Mouse (Mus musculus): ENCODE measurements at regions not wholly inside any gene's neighbourhood (a gene's known extent, or its start where the extent isn't known, plus 50 kb on each side); places are given as distances from the start of the nearest gene placed in this dataset.

DNA sequence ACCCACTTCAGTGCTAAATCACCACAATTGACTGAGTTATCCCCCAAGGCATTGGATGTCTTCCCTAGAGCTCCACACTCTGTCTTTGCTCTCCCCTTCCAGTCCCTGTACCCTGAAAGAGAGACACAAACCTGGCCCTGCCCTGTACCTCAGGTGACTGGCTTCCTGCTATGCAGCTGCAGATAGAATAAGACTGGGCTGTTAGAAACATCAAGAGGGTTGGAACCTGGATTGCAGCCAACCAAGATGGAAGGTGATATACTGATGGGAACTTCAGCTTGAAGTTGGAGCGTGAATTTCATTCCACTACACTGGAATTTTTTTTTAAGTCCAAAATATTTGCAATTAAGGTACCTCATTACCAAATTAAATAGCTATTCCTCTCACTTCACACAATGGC lies 379.0 kb upstream of the Mgmt start:
- no peak for DNase-seq (ENCODE audit: low spot score in 2 of 2)

- no peak for DNase-seq (ENCODE audit: low spot score in 2 of 2)
Measured at GRCm38 (mm10) chr7:136525821-136526220, 368.6 kb upstream of the Mgmt start.

DNA sequence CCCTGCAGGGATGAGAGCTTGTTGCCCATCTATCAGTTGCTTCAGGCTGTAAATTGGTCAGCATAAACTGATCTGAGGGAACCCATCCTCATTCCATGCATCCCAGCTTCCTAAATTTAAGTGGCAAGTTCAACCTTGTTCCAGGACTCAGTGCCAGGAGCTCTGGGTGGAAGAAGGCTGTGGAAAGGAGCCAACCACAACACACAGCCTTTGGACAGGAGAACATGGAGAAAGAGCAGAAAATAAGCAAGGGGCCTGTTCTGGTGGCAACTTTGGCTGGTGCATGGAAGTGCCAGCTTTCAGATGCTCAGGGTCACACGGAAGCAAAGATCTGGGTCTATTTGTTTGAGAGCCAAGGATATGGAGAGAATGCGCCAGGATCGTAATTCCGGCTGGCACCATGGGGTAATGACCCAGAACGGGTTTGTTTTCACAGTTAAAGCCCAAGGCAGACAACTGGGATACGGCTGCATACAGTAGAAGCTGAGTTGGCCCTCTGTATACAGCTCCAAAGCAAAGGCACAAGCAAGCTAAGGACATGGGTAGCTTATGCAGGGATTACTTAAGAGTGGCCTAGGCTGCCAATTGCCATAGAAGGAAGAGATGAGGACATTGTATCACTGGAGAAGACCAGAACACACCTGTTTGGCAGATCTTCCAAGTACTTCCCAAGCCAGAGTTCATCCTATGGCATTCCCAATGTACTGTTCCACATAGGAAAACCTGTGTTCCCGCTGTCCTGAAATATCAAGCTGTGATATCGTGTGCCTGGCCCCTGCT lies 364.2 kb upstream of the Mgmt start:
- no peak for DNase-seq (ENCODE audit: low spot score in 2 of 2)

GRCm38 (mm10) chr7:136531301-136531700 lies 363.1 kb upstream of the Mgmt start:
- DNase-seq (ENCODE audit: low spot score in 2 of 2), result no peak

DNA sequence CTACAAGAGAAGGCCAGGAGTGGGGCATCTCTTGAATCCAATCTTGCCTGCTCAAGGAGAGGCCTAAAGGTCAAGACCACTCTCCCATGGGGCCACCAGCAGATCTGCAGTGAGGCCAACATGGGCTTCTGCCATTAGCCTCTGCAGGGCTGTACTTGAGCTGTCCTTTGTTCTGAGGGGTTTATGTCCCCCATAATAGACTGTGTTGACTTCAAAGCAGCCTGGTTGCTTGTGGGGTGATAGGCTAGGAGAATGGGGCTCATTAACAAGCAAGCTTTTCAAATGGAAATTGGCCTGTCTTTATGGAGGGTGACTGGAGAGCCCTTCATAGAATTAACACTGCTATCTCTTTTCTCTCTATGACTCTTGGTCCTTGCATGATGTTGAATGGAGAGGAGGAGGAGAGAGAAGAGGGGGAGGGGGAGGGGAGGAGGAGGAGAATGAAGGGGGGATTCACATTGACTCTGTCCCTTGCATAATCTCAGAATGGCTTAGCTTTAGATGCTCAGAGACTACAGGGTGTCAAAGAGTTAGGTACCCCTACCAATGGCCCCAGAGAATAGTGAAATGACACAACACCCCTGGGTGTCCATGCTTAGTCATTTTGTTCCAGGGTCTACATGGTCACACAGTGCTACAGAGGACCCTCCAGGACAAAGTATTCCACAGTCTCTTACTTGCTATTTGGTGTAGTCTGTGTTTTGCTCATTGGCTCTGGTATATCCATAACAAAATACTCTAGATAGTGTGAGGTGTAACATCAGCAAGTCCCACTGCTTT lies 352.3 kb upstream of the Mgmt start:
- no peak for DNase-seq (ENCODE audit: low spot score in 2 of 2)

- no peak for DNase-seq (ENCODE audit: low spot score in 2 of 2)
Measured at GRCm38 (mm10) chr7:136542896-136543295, 351.5 kb upstream of the Mgmt start.

DNA sequence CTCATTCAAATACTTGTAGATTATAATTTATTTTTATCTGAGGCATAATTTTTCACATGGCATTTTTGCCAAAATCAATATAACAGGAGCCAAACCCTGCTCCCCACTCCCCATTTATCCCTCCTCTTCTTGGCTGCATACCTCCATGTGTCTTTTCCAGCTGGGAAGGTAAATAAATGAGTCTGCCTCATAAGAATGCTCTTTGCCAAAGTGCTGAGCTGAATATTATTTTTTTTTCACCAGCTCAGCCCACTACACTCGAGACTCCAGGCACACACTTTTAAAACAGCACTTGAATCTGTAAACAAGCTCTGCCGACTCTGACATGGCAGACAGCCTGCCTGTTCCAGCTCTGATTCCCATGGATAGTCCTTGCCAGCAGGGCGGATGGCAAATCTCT lies 346.6 kb upstream of the Mgmt start:
- no peak for DNase-seq (ENCODE audit: low spot score in 2 of 2)

- no peak for DNase-seq (ENCODE audit: low spot score in 2 of 2)
Measured at GRCm38 (mm10) chr7:136556436-136556835, 338.0 kb upstream of the Mgmt start.

DNA sequence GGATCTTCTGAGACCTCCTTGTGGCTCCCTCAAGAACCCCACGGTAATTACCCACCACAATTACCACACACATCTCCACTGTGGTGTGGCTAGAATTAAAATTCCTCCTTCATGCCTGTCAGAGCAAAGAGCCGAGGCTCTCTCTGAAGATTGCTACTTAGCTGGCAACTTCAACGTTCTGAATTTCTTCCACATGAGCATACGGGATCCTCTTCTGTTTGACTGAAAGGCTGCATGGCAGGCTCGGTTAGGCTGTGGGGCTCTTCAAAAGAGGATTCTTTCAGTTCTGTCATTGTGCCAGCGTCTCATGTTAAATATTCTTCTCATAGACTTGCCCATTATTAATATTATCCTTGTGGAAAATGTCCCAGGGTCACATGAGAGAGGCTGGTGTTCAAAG lies 334.9 kb upstream of the Mgmt start:
- DNase-seq (ENCODE audit: low spot score in 2 of 2), result no peak

DNA sequence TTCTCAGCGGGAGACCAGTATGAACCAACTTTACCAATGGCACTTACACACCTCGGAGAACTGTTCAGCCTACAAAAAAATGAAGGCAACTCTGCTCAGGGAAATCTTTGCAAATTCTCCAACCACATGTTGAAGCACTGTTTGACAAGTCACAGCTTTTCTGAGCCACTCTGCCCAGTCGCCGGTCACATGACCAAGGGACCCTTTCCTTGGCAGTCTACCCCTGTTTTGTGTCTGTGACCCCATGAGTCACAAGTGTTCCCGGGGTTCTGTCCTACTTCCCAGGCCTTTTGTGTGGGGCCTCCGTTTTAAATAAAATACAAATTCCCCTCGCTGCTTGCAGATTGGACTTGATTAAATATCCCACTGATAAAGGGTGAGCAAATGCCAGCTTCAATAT lies 323.5 kb upstream of the Mgmt start:
- no peak for DNase-seq (ENCODE audit: low spot score in 2 of 2)

- no peak for DNase-seq (ENCODE audit: low spot score in 2 of 2)
Measured at GRCm38 (mm10) chr7:136581896-136582295, 312.5 kb upstream of the Mgmt start.

GRCm38 (mm10) chr7:136584361-136584760 lies 310.1 kb upstream of the Mgmt start:
- no peak for DNase-seq (ENCODE audit: low spot score in 2 of 2)

GRCm38 (mm10) chr7:136588491-136588890 lies 305.9 kb upstream of the Mgmt start:
- no peak for DNase-seq (ENCODE audit: low spot score in 2 of 2)

- DNase-seq (ENCODE audit: low spot score in 2 of 2), result no peak
Measured at GRCm38 (mm10) chr7:136590947-136591346, 303.5 kb upstream of the Mgmt start.

DNA sequence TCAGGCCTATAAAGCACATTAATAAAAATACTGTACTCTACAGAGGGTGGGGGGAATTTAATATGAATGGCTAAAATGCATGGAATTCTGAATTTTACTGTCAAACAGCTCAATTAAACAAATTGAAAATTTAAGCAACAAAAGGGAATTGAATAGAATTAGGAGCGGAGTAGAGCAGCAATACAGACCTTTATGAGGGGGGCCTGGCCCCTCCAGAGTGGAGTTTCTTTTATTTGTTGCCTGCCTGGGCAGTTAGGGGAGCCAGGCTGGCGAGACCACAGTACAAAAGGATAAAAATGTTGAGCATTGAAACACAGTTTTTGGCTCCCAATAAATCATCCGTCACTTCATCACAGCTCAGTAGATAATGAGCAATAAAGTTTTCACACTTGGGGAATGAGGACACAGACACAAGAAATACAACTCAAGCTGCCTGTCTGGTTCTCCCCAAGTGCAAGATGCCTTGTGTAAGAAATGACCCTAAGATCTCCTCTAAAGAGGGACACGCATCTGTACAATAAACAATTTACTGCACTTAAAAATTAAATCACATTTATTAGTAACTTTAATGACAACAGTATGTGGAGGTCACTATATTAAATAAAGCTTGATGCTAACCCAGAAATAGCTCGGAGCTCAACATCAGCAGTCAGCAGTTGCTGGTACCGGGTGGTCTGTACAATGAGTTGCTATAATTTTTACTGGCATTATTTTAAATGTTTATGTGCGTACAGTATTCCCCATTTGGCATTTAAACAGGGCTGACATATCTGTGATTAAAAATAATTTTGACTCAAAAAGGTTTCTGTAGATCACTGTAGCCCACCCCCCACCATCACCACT lies 286.9 kb upstream of the Mgmt start:
- no peak for DNase-seq (ENCODE audit: low spot score in 2 of 2)

DNA sequence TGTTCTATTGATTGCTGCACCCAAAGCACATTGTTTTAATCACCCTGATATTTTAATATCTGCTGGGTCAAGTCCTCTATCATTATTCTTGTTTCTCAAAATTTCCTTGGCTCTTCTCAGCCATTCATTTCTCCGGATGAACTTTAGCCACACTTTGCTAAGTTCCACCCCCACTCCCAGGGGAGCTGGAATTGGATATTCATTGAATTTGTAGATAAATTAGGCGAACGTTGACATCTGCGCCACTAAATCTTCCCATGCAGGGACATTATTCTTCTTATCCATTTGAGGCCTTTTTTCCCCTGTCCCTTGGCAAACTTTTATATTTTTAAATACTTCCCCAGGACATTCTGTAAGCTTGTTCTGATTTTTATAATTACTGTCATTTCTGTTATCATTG lies 280.9 kb upstream of the Mgmt start:
- DNase-seq (ENCODE audit: low spot score in 2 of 2), result no peak

- no peak for DNase-seq (ENCODE audit: low spot score in 2 of 2)
Measured at GRCm38 (mm10) chr7:136624496-136624895, 269.9 kb upstream of the Mgmt start.

GRCm38 (mm10) chr7:136631089-136631488 lies 263.3 kb upstream of the Mgmt start:
- DNase-seq (ENCODE audit: low spot score in 2 of 2), result no peak

DNA sequence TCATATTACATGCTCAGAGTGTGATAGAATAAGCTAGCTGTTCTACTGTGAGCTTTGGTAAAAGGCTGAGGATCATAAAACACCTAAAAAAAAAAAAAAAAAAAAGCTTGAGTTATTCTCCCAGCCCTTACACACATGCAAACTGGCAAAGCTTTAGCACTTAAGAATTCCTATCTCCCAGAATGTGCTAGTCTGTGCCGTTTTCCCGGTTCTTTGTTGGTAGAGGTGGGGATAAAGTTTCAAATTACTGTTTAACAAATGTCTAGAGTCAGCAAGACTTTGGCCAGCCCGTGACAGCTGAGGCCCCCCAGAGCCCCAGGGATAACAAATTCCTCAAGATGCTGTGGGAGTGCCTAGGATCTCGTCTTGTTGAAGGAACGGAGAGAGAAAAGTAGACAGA lies 254.3 kb upstream of the Mgmt start:
- no peak for DNase-seq (ENCODE audit: low spot score in 2 of 2)

DNA sequence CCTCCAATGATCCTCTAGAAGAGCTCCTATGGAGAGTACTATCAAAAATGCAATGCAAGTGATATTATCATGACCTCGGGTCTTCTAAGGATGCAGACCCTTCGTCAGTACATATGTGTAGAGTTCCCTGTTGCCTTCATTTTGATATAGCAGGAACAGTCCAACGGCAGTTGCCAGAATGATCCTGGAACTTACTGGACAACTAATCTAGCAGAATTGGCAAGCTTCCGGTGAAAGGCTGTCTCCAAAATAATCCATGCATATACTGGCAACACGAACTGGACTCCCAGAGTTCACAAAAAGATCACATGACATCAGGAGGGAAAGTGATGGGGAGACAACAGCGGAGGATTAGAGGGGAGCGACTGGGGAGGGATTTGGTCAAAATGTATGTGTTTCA lies 253.6 kb upstream of the Mgmt start:
- DNase-seq (ENCODE audit: low spot score in 2 of 2), result no peak

DNA sequence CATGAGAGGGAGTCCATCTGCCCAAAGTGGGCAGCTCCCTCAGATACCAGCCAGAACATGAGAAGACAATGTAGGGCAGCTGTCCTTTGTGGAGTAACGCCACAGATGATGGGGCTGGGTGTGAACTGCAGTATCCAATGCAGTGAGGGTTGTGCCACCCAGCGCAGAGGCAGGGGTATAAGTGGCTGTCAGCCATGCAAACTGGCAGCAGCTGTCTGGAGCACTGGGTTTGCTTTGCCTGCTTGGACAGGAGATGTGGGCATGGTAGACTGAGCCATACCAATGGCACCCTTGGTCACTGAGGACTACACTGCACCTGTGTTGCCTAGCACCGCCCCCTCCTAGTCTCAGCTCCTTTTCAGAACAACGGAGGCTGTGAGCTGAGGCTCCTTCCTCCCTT lies 244.6 kb upstream of the Mgmt start:
- DNase-seq (ENCODE audit: low spot score in 2 of 2), result no peak

DNA sequence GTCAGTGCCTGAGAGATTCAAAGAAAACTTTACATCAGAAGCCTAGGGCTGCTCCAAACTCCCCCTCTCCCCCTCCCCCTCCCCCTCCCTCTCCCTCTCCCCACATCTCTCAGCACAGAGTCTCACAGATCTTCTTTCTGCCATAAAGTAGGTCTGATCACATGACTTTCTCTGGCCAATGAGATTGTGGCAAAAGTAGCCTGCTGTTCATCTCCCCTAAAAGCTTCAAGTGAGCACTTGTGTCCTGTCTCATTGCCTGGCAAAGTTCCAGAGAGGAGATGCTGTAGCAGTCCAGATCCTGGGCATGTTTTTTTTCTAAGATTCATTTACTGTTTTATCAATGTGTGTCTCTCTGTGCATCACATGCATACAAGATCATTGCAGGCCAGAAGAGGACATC lies 234.5 kb upstream of the Mgmt start:
- no peak for DNase-seq (ENCODE audit: low spot score in 2 of 2)
